Comparison of ENCODE assay signal across 27 mouse cellular contexts in the genomic region with DNA sequence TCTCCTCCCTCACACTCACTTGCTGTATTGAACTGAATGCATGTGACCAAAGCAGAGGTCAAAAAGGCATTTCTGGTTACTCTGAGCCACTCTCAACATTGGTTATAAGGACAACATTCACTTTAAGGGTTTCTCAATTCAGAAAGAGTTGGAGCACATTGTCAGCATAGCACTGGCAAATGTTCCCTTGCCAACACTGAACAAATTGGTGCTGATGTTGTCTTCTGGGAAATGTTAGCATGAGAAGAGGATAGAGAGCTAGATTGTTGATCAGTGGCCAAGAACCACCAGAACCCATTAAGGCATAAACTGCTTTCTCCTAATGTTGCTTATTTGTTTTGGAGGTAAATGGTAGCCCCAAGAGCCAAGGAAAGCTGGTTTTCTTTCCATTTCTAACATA.
A peak's percentile ranks its signal among the peaks of the same experiment; 100 is the strongest.
DNase-seq lines count a peak whose midpoint lies in the region; ATAC-seq and TF ChIP-seq lines count a peak whose summit lies in the region.
"Had no signal": no experiment of that assay in that cellular context is flagged by ENCODE, and none has a peak within 500 bp of the region (broad histone marks: within the 10 kb centered on the region; RNA-seq: fewer than 3 reads in every experiment).

No protein-coding gene starts in this region.

- no peaks in the 10 kb centered on the region for H3K79me2 ChIP-seq in liver, adult 2 months (ENCODE audit: control insufficient read depth, insufficient read depth, low read length)

- H3K4me1 ChIP-seq in liver, adult 2 months (ENCODE audit: control insufficient read depth, insufficient read depth, low read length), result peaks cover 8% of the 10 kb centered on the region
- no peaks in the 10 kb centered on the region for H3K4me1 ChIP-seq in liver, embryonic 12.5 days
- H3K4me1 ChIP-seq in embryonic fibroblast, embryonic 13.5 days (ENCODE audit: control insufficient read depth, insufficient read depth, low read length), result peaks cover 2% of the 10 kb centered on the region; the same call in 1 of the 2 replicates
- H3K4me1 ChIP-seq: embryonic facial prominence, embryonic 13.5 days; forebrain, embryonic 10.5 days; heart, embryonic 10.5 days; heart, embryonic 13.5 days had no signal

- no peak for TF ChIP-seq POLR2A in liver, adult 2 months (IDR thresholded peaks at IDR 0.05; ENCODE audit: extremely low read depth, insufficient read depth, low read length)
- no peak for TF ChIP-seq POLR2A in embryonic fibroblast, embryonic 13.5 days (IDR thresholded peaks at IDR 0.05; ENCODE audit: low read depth, low read length)

- no peak overlapping the region for H3K4me3 ChIP-seq in liver, adult 2 months (ENCODE audit: insufficient read depth, low read depth, low read length)
- no peak overlapping the region for H3K4me3 ChIP-seq in liver, embryonic 12.5 days
- H3K4me3 ChIP-seq in embryonic fibroblast, embryonic 13.5 days (ENCODE audit: insufficient read depth, low read length), result no peak overlapping the region
- H3K4me3 ChIP-seq: embryonic facial prominence, embryonic 13.5 days; forebrain, embryonic 10.5 days; forebrain, embryonic 13.5 days; heart, embryonic 10.5 days; heart, embryonic 13.5 days had no signal

- peak; percentile 62 for DNase-seq in liver, adult 2 months (ENCODE audit: extremely low read depth, low read depth, low spot score)
- peak; percentile 87 for DNase-seq in NIH3T3 (ENCODE audit: low read depth)
- DNase-seq in layer of hippocampus, postnatal 36 days, result no peak
- DNase-seq in left cerebral cortex, postnatal 25 days (ENCODE audit: low spot score in 2 of 2), result no peak
- DNase-seq: adrenal gland, adult 8-10 months; adrenal gland, postnatal 25 days; cerebellum, adult 18-20 months; cerebellum, adult 9-11 months; cerebellum, postnatal 25 days; gastrocnemius, postnatal 10 days; gastrocnemius, postnatal 36 days; heart, adult 18-20 months; heart, postnatal 14 days; heart, postnatal 4 days; kidney, adult 18-20 months had no signal

- H3K27me3 ChIP-seq in liver, adult 2 months (ENCODE audit: control insufficient read depth, insufficient read depth, low read length), result no peaks in the 10 kb centered on the region
- H3K27me3 ChIP-seq in liver, embryonic 12.5 days (replicated peaks), result no peaks in the 10 kb centered on the region
- H3K27me3 ChIP-seq: embryonic facial prominence, embryonic 13.5 days; forebrain, embryonic 13.5 days; heart, embryonic 13.5 days had no signal

- H3K9ac ChIP-seq in liver, adult 2 months (ENCODE audit: low read depth, low read length), result no peak overlapping the region
- H3K9ac ChIP-seq in liver, embryonic 12.5 days, result no peak overlapping the region
- H3K9ac ChIP-seq: embryonic facial prominence, embryonic 13.5 days; forebrain, embryonic 13.5 days; heart, embryonic 13.5 days; hindbrain, embryonic 14.5 days had no signal

- H3K4me2 ChIP-seq in liver, embryonic 12.5 days, result no peak overlapping the region
- H3K4me2 ChIP-seq: embryonic facial prominence, embryonic 13.5 days; forebrain, embryonic 13.5 days; heart, embryonic 13.5 days; hindbrain, embryonic 14.5 days had no signal

- no peak for TF ChIP-seq CTCF in liver, adult 2 months (IDR thresholded peaks at IDR 0.05; ENCODE audit: low read depth, low read length)
- no peak for TF ChIP-seq CTCF in embryonic fibroblast, embryonic 13.5 days (IDR thresholded peaks at IDR 0.05; ENCODE audit: borderline replicate concordance, insufficient read depth, low read length)

- no peaks in the 10 kb centered on the region for H3K9me3 ChIP-seq in liver, embryonic 12.5 days (replicated peaks)
- H3K9me3 ChIP-seq: embryonic facial prominence, embryonic 13.5 days; forebrain, embryonic 10.5 days; forebrain, embryonic 13.5 days; heart, embryonic 10.5 days; heart, embryonic 13.5 days had no signal

- intact Hi-C loops in left cerebral cortex, postnatal 25 days (cut with DNase I), result no loop called here

- H3K27ac ChIP-seq in liver, adult 2 months (replicated peaks; ENCODE audit: insufficient read depth, low read depth, low read length), result no peak overlapping the region
- no peak overlapping the region for H3K27ac ChIP-seq in liver, embryonic 12.5 days
- H3K27ac ChIP-seq in embryonic fibroblast, embryonic 13.5 days (ENCODE audit: insufficient read depth, low read length), result peak overlapping the region; percentile 97
- H3K27ac ChIP-seq: embryonic facial prominence, embryonic 13.5 days; forebrain, embryonic 10.5 days; forebrain, embryonic 13.5 days; heart, embryonic 10.5 days; heart, embryonic 13.5 days; hindbrain, embryonic 14.5 days; hindbrain, postnatal 0 days had no signal

- no peaks in the 10 kb centered on the region for H3K36me3 ChIP-seq in liver, adult 2 months (ENCODE audit: control insufficient read depth, insufficient read depth, low read length)
- H3K36me3 ChIP-seq in liver, embryonic 12.5 days, result no peaks in the 10 kb centered on the region
- H3K36me3 ChIP-seq: embryonic facial prominence, embryonic 13.5 days; forebrain, embryonic 10.5 days; heart, embryonic 10.5 days; heart, embryonic 13.5 days had no signal

- ATAC-seq in liver, embryonic 12.5 days, result no peak
- ATAC-seq: forebrain, embryonic 13.5 days; forebrain, embryonic 16.5 days; hindbrain, postnatal 0 days; inflammation-experienced regulatory T-cells, adult 6 months; intestine, embryonic 16.5 days had no signal

Comparison
In these comparisons a context has a peak if more than half of its experiments do, and no peak if none do; other contexts are left out.
1. DNase-seq: peak in liver, adult 2 months (single experiment) and NIH3T3 (single experiment); none in layer of hippocampus, postnatal 36 days (0 of 2) and left cerebral cortex, postnatal 25 days (0 of 2).